Mouse (Mus musculus) mature B cell (primary cell): ENCODE results near the gene Nhlrc4.

ENCODE experiments used
- in situ Hi-C: fragments of 300-500 bp; cut with MboI; formaldehyde crosslinking; loops from 2 replicates; pipeline ENCODE4 v1.14.3; 2019

Gene Nhlrc4

DNA sequence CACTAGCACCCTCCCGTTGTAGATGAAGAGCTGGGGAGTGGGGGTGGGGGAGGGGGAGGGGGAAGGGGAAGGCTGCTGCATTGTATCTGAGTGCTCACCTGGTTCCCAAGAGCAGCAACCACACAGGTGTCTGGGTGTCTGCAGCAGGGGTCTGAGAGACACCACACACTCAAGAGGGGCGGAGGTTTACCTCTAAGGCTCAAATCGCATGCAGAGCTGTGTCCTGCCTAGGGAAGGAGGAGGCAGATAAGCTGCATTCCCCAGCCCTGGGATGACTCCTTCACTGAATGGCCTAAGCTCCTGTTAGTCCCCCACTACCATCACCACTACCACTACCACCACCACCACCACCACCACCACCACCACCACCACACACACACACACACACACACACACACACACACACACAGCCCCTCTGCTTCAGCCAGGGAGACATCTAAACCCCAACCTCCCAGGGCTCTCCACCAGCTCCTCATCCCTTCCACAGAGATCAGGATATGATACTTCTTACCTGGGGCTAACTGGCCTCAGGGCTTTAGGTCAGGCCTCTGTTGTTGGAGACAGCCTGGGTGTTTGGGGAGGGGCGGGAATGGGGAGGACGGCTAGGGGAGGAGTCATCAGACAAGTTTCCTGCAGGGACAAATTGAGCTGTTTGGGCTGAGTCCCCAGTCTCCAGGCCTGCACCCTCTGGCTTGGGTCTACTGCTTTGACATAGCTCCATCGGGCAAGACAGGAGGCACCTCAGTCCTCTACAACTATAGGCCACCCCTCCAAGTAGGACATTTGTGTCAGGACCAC, at the start of gene Nhlrc4, which contains the start of gene Pigq:
Gene Nhlrc4, minus strand, starts transcription at position 596 of the 798 bp plus-strand sequence.
Gene Pigq, minus strand, starts transcription at position 571 of the 798 bp plus-strand sequence.
- in situ Hi-C loops: no loop called here

DNA sequence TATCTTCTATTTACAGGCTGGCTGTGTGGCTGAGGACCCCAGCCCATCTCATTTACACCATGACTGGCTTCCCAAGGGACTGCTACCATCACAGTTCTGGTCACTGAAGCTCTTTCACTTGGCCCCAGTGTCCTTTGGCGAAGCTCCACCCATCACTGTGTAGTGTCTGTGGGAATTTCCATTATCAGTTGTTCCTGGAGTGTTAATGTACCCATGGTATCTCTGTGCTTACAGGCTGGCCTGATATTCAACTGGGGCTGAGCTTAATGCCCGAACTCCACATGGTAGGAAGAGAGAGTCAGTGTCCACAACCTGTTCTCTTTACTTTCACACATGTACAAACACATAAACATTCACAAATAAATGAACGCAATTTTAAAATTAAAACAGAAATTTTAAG, 48.7 kb upstream of the Nhlrc4 start:
- in situ Hi-C loops: no loop called here

DNA sequence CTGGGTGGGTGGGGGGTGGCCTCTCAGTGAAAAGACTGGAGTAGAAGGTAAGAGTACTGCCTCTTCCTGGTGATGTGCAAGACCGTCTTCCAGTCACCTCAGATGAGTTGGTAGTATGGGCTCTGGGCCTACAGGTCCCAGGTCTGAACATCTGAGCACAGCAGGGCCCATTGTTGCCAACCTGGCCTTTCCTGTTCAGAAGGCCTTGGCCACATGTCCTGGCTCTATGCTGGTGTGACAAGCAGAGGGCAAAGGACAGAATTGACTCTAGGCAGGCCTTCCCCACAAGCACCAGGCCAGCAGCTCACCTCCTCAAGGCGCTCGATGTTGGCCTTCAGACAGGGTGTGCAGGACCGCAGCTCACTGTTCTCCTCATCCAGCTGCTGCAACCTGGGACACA, 47.5 kb upstream of the Nhlrc4 start:
- in situ Hi-C loops: no loop called here

DNA sequence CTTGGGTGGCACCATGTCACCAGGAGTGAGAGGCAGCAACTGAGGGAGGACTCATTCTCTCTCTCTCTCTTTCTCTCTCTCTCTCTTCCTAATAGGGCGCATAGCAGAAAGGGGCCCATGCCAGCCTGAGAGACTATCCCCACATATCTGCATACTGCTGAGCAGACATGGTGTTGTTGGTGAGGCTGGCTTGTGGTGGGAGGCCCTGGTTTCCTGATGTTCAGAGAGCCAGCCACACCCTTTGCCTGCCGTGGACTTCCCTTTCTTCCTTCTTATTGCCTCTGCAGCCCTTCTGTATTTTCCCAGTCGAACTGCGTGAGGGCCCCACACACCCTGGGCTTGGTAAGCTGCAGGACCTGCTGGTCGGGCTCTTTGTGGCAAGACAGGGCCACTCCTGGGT, 45.6 kb upstream of the Nhlrc4 start:
- in situ Hi-C loops: no loop called here

DNA sequence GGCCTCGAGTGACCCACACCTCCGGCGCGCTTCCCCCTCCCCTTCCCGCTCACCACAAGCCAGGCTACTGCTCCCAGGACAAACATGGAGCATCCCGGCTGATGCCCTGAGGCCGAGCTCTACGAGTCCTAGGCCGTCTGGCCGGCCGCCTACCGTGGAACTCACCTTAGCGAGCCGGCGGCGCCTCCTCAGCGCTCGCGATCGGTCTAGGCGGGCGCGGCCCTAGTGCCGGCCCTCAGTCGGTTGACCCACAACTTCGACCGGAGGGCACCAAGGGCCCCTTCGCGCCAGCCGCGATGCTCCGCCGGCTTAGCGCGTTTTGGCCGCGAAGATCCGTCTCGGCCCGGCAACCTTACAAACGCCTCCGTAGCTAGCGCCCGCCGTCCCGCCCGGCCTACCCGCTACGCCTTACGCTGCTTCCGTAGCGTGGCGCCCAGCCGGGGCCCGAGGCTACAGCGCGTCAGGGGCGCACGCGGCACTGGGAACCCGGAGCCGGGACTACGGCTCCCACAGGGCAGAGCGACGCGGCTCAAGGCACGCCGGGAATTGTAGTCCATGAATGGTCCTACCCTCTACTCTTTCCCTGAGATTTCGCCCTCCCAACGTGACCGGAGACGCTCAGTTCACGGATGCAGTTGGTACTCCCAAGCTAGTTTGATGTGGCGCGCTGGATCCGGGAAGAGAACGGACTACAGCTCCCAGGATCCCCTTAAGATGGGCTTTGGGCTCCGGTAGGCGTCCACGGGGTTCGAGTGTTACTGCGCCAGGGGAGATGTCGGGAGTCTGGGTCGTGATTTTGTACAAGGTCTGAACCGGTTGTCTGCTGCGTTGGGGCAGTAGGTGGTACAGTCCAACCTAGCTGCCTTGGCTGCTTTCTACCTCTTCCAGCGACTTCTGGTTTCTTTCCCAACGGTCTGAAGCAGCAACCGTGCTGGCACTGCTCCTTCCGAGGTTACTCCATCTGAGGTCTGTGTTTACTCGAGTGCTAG, 40.8 kb upstream of the Nhlrc4 start, which contains the start of gene Capn15:
Gene Capn15, minus strand, starts transcription at position 491 of the 989 bp plus-strand sequence.
- in situ Hi-C loops: no loop called here

- in situ Hi-C loops: no loop called here
Observed at GRCm38 (mm10) chr17:25984556-25985305, 40.0 kb upstream of the Nhlrc4 start.

DNA sequence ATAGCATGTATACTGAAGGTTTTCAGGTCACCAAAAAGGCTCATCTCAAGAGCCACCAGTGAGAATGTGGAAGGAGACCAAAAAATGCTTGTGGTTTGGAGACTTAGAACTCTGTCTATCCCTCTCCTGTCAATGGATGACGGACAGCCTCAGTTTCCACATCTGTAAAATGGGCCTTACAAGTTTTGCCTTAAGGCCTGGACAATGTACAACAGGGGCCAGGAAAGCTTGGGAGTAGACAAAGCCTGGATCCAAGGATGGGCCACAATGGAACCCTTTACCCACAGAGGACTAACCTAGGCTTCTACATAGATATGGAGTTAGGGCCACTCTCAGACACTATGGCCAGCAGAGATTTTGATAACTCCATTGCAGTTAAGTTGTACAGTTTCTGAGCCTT, 39.3 kb upstream of the Nhlrc4 start:
- in situ Hi-C loops: no loop called here

- in situ Hi-C loops: no loop called here
Observed at GRCm38 (mm10) chr17:25982913-25983312, 38.2 kb upstream of the Nhlrc4 start.

GRCm38 (mm10) chr17:25980854-25981253, 36.1 kb upstream of the Nhlrc4 start:
- in situ Hi-C loops: no loop called here

- in situ Hi-C loops: no loop called here
Observed at GRCm38 (mm10) chr17:25979829-25980738, 35.3 kb upstream of the Nhlrc4 start.

- in situ Hi-C loops: no loop called here
Observed at GRCm38 (mm10) chr17:25970954-25971707, 26.4 kb upstream of the Nhlrc4 start.

DNA sequence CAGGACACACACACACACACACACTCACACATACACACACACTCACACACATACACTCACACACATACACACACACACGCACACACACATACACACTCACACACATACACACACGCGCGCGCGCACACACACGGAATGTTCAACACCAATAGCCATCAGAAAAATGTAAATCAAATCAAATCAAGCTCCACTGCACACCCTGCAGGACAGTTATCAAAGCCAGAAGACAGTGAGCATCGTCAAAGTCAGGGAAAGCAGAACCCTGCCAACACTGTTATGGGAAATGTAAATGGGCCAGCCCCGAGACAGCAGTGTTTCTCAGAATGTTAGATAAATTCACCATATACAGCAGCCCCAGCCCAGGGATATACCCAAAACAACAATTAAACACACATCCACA, 25.7 kb upstream of the Nhlrc4 start:
- in situ Hi-C loops: no loop called here

- in situ Hi-C loops: no loop called here
Observed at GRCm38 (mm10) chr17:25968176-25968575, 23.4 kb upstream of the Nhlrc4 start.

DNA sequence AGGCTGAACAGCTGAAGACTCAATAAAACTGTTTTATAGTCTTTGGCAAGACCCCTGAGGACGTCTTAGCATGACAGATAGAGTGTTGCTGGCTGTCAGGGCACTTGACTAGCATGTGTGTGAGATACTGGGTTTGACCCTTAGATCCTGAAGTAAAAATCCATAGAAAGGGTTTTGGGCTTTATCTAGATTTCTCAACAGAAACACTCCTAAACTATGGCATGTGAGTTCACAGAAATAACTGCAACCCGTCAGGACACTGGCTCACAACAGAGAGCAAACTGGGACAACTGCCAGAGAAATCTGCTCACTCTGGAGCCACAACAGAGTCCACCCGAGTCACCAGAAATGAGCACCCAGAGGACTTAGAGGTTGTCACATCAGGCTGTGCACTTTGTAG, 22.9 kb upstream of the Nhlrc4 start:
- in situ Hi-C loops: no loop called here

GRCm38 (mm10) chr17:25964271-25964670, 19.5 kb upstream of the Nhlrc4 start:
- in situ Hi-C loops: no loop called here

DNA sequence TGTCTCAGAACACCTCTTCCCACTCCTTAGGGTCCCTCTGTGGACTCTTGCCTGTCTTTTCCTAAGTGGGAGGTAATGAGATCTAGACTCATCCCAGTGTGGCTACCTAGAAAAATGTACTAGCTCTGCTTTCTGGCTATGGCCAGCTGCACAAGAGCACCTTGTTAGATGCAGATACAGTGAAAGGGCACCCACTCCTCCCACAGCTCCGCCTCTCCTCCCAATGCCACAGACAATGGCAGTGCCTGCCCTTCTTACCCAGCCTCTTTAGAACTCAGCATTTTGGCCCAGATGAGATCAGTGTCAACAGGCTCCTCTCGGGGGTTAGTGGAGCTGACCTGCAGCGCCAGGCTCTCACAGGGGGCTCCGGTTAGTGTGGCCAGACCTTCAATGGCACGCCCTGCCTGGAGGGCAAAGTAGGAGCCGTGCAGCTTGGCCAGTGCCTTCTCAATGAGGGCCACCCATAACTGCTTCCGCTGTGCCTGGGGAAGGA, 17.7 kb upstream of the Nhlrc4 start:
- in situ Hi-C loops: no loop called here

GRCm38 (mm10) chr17:25961566-25961965, 16.8 kb upstream of the Nhlrc4 start:
- in situ Hi-C loops: no loop called here

GRCm38 (mm10) chr17:25959630-25960467, 15.1 kb upstream of the Nhlrc4 start:
- in situ Hi-C loops: no loop called here
